Mouse (Mus musculus) C2C12 (cell line): ENCODE measurements around the gene Gm20388. TPM values are rescaled to one million over a fixed set of nuclear protein-coding genes. Genes with fewer than 3 reads are reported as not detected.

Experiments used
- H3K27me3 ChIP-seq: one replicate; pipeline ENCODE4 v1.6.1; 2011; ENCODE audit not compliant: control insufficient read depth, insufficient read depth, insufficient read length
- H3K36me3 ChIP-seq: one replicate; pipeline ENCODE4 v1.6.1; 2011; ENCODE audit not compliant: control insufficient read depth, insufficient read depth
- H3K4me3 ChIP-seq: one replicate; pipeline ENCODE4 v1.5.1; 2011; ENCODE audit warnings: mild to moderate bottlenecking, control low read depth; ENCODE audit not compliant: poor library complexity, insufficient read depth, severe bottlenecking
- H3K79me2 ChIP-seq: one replicate; pipeline ENCODE4 v1.6.1; 2011; ENCODE audit not compliant: control insufficient read depth, insufficient read depth
- H3K79me3 ChIP-seq: one replicate; pipeline ENCODE4 v1.6.1; 2011; ENCODE audit warnings: low read depth, control low read depth
- H3ac ChIP-seq: one replicate; pipeline ENCODE3; 2011; ENCODE audit warnings: low read depth; ENCODE audit not compliant: control insufficient read depth, insufficient read length
- CEBPB ChIP-seq: IDR thresholded peaks from one replicate; pipeline ENCODE4 v1.6.1; 2011; ENCODE audit warnings: low read depth, mild to moderate bottlenecking, control low read depth, moderate library complexity
- CTCF ChIP-seq: IDR thresholded peaks from one replicate; pipeline ENCODE4 v1.5.1; 2011; ENCODE audit not compliant: control insufficient read depth, insufficient read depth, insufficient read length
- FOSL1 ChIP-seq: IDR thresholded peaks from one replicate; pipeline ENCODE4 v1.8.0; 2011; ENCODE audit warnings: mild to moderate bottlenecking, low read length; ENCODE audit not compliant: poor library complexity, insufficient read depth, severe bottlenecking
- MAX ChIP-seq: IDR thresholded peaks from one replicate; pipeline ENCODE4 v1.6.1; 2011; ENCODE audit warnings: mild to moderate bottlenecking, control low read depth
- MYOD1 ChIP-seq: IDR thresholded peaks from one replicate; pipeline ENCODE4 v1.6.1; 2011; ENCODE audit warnings: low read depth; ENCODE audit not compliant: control insufficient read depth, insufficient read length
- MYOG ChIP-seq: IDR thresholded peaks from one replicate; pipeline ENCODE4 v1.6.1; 2011; ENCODE audit not compliant: control insufficient read depth, insufficient read length; ENCODE audit errors: extremely low read depth
- USF1 ChIP-seq: IDR thresholded peaks from one replicate; pipeline ENCODE4 v1.6.1; 2011; ENCODE audit warnings: low read depth, mild to moderate bottlenecking, control low read depth, moderate library complexity
- polyA plus RNA-seq: library from polyadenylated mRNA; unstranded; fragments of >200 nt; fragmentation: generic; extraction: Trizol; gene quantifications from one replicate; pipeline ENCODE4 v1.2.1, GENCODE M21; 2012; ENCODE audit warnings: missing spikeins

The Gm20388 gene
- polyA plus RNA-seq, 1 experiment: 15.0 TPM

- Histone ChIP-seq H3K4me3 (no peak overlapping the region), H3K79me2 (no peaks in the 10 kb centered on the region), H3K79me3 (no peaks in the 10 kb centered on the region), H3ac (no peak overlapping the region), H3K36me3 (peaks cover 56% of the 10 kb centered on the region), H3K27me3 (no peaks in the 10 kb centered on the region)
- TF ChIP-seq USF1: no peak
- TF ChIP-seq MYOD1: peak; percentile 0
Observed at GRCm38 (mm10) chr8:124339742-124340141, 4429.1 kb downstream of the Gm20388 start.

DNA sequence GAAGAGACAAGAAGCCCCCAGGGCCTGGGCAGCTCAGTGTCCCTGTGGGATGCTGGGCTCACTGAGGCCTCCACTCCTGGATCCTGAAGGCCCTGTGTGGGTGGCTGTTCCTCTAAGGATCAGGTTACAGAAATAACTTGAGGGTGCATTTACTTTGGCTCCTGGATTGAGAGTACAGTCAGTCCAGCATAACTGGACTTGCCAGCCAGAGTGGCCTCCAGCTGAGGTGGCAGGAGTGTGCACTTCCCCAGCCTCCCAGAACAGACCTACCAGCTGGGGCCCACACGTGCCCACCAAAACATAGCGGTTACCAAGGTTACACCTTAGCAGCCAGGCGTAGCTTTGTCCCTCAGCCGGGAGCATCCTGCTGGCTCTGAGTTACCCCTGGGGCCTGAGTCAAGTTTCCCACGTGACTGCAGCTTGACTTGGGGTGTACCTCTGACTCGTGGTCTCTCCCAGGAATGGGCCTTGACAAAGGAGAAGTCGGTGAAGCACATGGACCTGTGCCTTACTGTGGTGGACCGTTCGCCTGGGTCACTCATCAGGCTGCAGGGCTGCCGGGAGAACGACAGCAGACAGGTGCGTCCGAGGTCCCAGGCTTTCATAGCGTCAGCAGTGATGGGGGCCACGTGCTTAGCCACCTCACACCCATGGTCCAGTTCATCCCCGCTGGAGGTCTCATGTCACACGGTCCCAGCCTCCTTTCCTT lies 4429.9 kb downstream of the Gm20388 start:
- Histone ChIP-seq H3K79me2 (no peaks in the 10 kb centered on the region), H3K79me3 (no peaks in the 10 kb centered on the region), H3K27me3 (no peaks in the 10 kb centered on the region), H3K36me3 (peaks cover 56% of the 10 kb centered on the region), H3K4me3 (no peak overlapping the region), H3ac (no peak overlapping the region)
- TF ChIP-seq MYOD1: peak; percentile 94
- peak; percentile 93 for TF ChIP-seq MAX
- TF ChIP-seq CTCF: no peak
- peak; percentile 89 for TF ChIP-seq USF1

GRCm38 (mm10) chr8:124343151-124343550 lies 4432.5 kb downstream of the Gm20388 start:
- Histone ChIP-seq H3ac (no peak overlapping the region), H3K79me2 (no peaks in the 10 kb centered on the region), H3K36me3 (peaks cover 40% of the 10 kb centered on the region), H3K27me3 (no peaks in the 10 kb centered on the region), H3K79me3 (no peaks in the 10 kb centered on the region), H3K4me3 (no peak overlapping the region)
- TF ChIP-seq MYOG: no peak
- no peak for TF ChIP-seq FOSL1
- TF ChIP-seq USF1: no peak
- no peak for TF ChIP-seq CEBPB
- no peak for TF ChIP-seq MYOD1
- TF ChIP-seq CTCF: no peak
- TF ChIP-seq MAX: no peak

GRCm38 (mm10) chr8:124343991-124344390 lies 4433.4 kb downstream of the Gm20388 start:
- H3K36me3 ChIP-seq: peaks cover 33% of the 10 kb centered on the region

DNA sequence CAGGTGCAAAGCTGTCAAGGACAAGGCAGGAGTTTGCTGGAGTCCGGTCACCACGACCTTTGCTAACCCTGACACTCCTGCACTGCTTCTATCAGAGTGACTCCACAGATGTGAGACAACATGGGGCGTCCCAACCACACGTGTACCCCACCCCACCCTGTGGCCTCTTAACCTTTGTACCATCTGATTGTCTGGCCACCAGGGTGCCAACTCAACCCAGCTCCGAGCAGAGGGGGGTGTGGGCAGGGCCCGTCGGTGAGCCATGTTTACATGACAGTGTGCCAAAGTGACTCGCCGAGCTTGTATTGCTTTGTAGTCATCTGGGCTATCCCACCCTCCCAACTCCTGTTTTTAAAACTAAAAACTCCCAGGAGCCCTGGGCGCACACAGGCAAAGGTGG lies 4434.5 kb downstream of the Gm20388 start:
- no peak overlapping the region for H3K4me3 ChIP-seq
- H3K36me3 ChIP-seq: peaks cover 33% of the 10 kb centered on the region
- H3ac ChIP-seq: no peak overlapping the region
- H3K79me3 ChIP-seq: no peaks in the 10 kb centered on the region
- no peaks in the 10 kb centered on the region for H3K79me2 ChIP-seq
- H3K27me3 ChIP-seq: no peaks in the 10 kb centered on the region
- TF ChIP-seq USF1 (no peak), MYOG (no peak), MYOD1 (no peak)

More at GRCm38 (mm10) chr8:124343991-124344390, 4433.4 kb downstream of the Gm20388 start:
- H3K79me2 ChIP-seq: no peaks in the 10 kb centered on the region
- no peaks in the 10 kb centered on the region for H3K27me3 ChIP-seq
- H3ac ChIP-seq: no peak overlapping the region
- H3K4me3 ChIP-seq: no peak overlapping the region
- TF ChIP-seq USF1: no peak
- TF ChIP-seq CTCF: no peak
- TF ChIP-seq MYOD1: no peak
- TF ChIP-seq FOSL1: no peak
- no peak for TF ChIP-seq MAX
- no peak for TF ChIP-seq MYOG
- no peak for TF ChIP-seq CEBPB
- no peaks in the 10 kb centered on the region for H3K79me3 ChIP-seq

DNA sequence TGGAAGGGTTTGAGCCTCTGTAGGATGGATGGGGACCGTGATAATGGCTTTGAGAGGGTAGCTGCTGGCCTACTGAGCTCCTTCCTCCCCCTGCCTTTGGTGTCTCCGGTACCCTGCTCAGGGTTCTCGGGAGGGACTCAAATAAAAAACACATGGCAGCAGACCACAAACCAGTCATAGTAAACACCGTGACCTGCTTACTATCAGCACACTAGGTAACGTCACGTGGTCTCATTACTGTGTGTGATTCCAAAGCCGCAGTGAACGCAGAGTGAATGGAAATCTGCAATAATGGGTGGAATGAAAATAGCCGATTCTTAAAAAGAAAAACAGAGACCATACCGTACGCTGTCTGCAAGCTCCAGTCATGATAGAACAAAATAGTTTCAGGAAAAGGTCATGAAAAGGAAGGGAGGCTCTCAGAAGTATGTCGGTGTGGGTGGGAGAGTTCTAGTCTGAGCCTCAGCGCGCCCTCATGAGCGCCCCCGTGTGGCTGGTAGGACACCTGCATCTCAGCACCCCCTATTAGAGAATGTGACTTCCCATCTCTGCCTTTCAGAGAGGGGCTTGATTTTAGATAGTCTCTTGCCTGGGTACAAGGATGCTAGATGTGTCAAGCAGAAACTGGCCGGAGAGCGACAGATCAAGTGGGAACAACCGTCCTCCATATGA lies 4436.3 kb downstream of the Gm20388 start:
- H3K79me3 ChIP-seq: no peaks in the 10 kb centered on the region
- no peaks in the 10 kb centered on the region for H3K27me3 ChIP-seq
- TF ChIP-seq USF1: no peak
- peak; percentile 39 for TF ChIP-seq CTCF
- peaks cover 22% of the 10 kb centered on the region for H3K36me3 ChIP-seq
- no peak overlapping the region for H3ac ChIP-seq
- no peak overlapping the region for H3K4me3 ChIP-seq
- H3K79me2 ChIP-seq: no peaks in the 10 kb centered on the region
